ENCODE assay signal across 15 mouse cellular contexts in the genomic region with DNA sequence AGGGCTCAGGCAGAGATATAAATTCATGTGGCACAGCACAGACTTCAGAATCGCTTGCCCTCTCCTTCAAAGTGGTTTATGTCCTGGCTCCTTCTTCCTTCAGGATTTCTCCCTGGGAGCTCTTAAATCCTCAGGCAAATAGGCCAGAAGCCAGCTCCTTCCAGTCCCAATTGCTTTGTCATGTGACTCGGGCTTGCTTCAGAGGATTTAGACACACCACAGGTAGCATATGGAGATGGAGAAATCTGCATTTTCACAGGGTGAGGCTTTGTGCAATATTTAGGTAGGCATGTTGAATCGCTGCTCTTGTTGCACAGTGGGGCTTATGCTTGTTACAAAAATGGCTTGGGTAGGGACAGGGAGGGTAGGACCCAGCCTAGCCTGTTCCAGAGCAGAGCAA.
DNase-seq lines count a peak whose midpoint lies in the region; ATAC-seq lines count a peak whose summit lies in the region.
"Had no signal": no experiment of that assay in that cellular context is flagged by ENCODE, and none has a peak within 500 bp of the region (broad histone marks: within the 10 kb centered on the region; RNA-seq: fewer than 3 reads in every experiment).

No protein-coding gene starts in this region.

- H3K4me1 ChIP-seq in neural tube, embryonic 13.5 days (replicated peaks), result peaks cover 11% of the 10 kb centered on the region; the same call in 1 of the 2 replicates
- H3K4me1 ChIP-seq in midbrain, embryonic 14.5 days (ENCODE audit: control insufficient read depth, insufficient read depth, low read length), result peaks cover 6% of the 10 kb centered on the region
- H3K4me1 ChIP-seq: heart, embryonic 13.5 days; liver, embryonic 13.5 days; lung, embryonic 15.5 days had no signal

- H3K9me3 ChIP-seq in neural tube, embryonic 13.5 days, result no peaks in the 10 kb centered on the region
- no peaks in the 10 kb centered on the region; the same call in 1 of the 2 replicates for H3K9me3 ChIP-seq in midbrain, embryonic 14.5 days (ENCODE audit: control insufficient read depth, low read length)
- H3K9me3 ChIP-seq: liver, embryonic 13.5 days; lung, embryonic 15.5 days had no signal

- H3K36me3 ChIP-seq in neural tube, embryonic 13.5 days, result no peaks in the 10 kb centered on the region
- H3K36me3 ChIP-seq in midbrain, embryonic 14.5 days (ENCODE audit: control insufficient read depth, insufficient read depth, low read length), result no peaks in the 10 kb centered on the region
- H3K36me3 ChIP-seq: heart, embryonic 13.5 days; liver, embryonic 13.5 days; lung, embryonic 15.5 days had no signal

- H3K9ac ChIP-seq in neural tube, embryonic 13.5 days, result no peak overlapping the region
- no peak overlapping the region for H3K9ac ChIP-seq in midbrain, embryonic 14.5 days (replicated peaks; ENCODE audit: low read length)
- H3K9ac ChIP-seq: heart, embryonic 13.5 days; liver, embryonic 13.5 days; lung, embryonic 15.5 days had no signal

- ATAC-seq in neural tube, embryonic 13.5 days (ENCODE audit: low read depth), result no peak; the same call in 1 of the 2 replicates
- no peak for ATAC-seq in midbrain, embryonic 14.5 days (ENCODE audit: low FRiP score, low TSS enrichment)
- ATAC-seq: Patski had no signal

- WGBS in neural tube, embryonic 13.5 days, result 35% methylated on average over 3 of the region's 3 CpGs
- WGBS in midbrain, embryonic 14.5 days, result 40% methylated on average over 3 of the region's 3 CpGs

- no peak overlapping the region for H3K4me3 ChIP-seq in neural tube, embryonic 13.5 days
- H3K4me3 ChIP-seq in midbrain, embryonic 14.5 days (replicated peaks; ENCODE audit: low read depth, low read length), result no peak overlapping the region
- H3K4me3 ChIP-seq: heart, embryonic 13.5 days; liver, embryonic 13.5 days; lung, embryonic 15.5 days had no signal

- H3K4me2 ChIP-seq in neural tube, embryonic 13.5 days, result no peak overlapping the region
- H3K4me2 ChIP-seq in midbrain, embryonic 14.5 days (ENCODE audit: low read length), result no peak overlapping the region
- H3K4me2 ChIP-seq: heart, embryonic 13.5 days; liver, embryonic 13.5 days; lung, embryonic 15.5 days had no signal

- peak overlapping the region; percentile 74 for H3K27ac ChIP-seq in neural tube, embryonic 13.5 days (replicated peaks)
- H3K27ac ChIP-seq in midbrain, embryonic 14.5 days (replicated peaks; ENCODE audit: low read depth, low read length), result peak overlapping the region; percentile 52; the same call in 1 of the 2 replicates
- H3K27ac ChIP-seq: heart, embryonic 13.5 days; liver, embryonic 13.5 days; lung, embryonic 15.5 days had no signal

- H3K27me3 ChIP-seq in neural tube, embryonic 13.5 days, result no peaks in the 10 kb centered on the region
- no peaks in the 10 kb centered on the region for H3K27me3 ChIP-seq in midbrain, embryonic 14.5 days (ENCODE audit: control insufficient read depth, insufficient read depth, low read length)
- H3K27me3 ChIP-seq: heart, embryonic 13.5 days; liver, embryonic 13.5 days; lung, embryonic 15.5 days; Patski had no signal

- peak; percentile 40 for DNase-seq in heart, adult 11 months
- no peak for DNase-seq in heart, adult 9 months (ENCODE audit: low spot score in 2 of 2)
- DNase-seq in neural tube, embryonic 10.5 days (ENCODE audit: extremely low spot score, low spot score), result no peak
- peak; percentile 41 for DNase-seq in midbrain, embryonic 14.5 days
- no peak for DNase-seq in right cerebral cortex, adult 2 months (ENCODE audit: low spot score in 2 of 2)
- DNase-seq in gastrocnemius, postnatal 10 days, result no peak
- DNase-seq: adrenal gland, postnatal 36 days; heart, postnatal 36 days; liver, embryonic 13.5 days; spleen, adult 18-20 months; thymus, adult 18-20 months had no signal

Comparison
In these comparisons a context has a peak if more than half of its experiments do, and no peak if none do; other contexts are left out.
1. DNase-seq: peak in heart, adult 11 months (single experiment) and midbrain, embryonic 14.5 days (single experiment); none in heart, adult 9 months (0 of 2), neural tube, embryonic 10.5 days (single experiment), right cerebral cortex, adult 2 months (0 of 2) and gastrocnemius, postnatal 10 days (single experiment).